Mouse (Mus musculus): ENCODE data around the gene Arr3.

Arr3 gene

DNA sequence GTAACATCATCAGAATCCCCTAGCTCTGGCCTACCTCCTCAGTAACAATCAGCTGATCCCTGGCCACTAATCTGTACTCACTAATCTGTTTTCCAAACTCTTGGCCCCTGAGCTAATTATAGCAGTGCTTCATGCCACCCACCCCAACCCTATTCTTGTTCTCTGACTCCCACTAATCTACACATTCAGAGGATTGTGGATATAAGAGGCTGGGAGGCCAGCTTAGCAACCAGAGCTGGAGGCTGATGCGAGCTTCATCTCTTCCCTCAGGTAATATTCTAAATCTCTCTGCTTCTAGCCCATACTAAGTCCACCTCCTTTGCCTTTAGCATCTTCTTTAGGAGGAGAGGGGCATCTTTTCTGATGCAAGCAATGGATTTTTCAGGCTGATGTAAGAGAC lies at the start of gene Arr3:
TSS of gene Arr3 (plus strand) at position 184 of the 400 bp plus-strand sequence.
- DNase-seq: no peak

DNA sequence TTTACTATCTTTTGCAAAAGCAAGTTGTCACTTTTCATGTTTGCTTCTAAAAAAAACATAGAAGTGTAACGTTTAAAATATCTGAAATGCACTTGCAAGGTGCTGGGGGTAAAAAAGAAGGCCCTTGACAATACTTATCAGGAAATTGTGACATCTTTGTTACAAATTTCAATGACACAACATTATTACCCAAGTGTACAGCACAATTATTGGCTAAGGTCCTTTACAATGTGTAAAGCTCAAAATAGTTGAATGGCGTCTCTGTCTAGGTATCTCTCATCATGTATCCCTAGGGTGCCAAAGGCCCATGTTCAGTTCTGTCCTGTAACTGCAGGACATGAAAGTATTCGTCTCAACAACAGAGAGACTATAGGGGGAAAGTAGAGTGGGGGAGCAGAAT lies 49.3 kb upstream of the Arr3 start:
- no peak for DNase-seq

DNA sequence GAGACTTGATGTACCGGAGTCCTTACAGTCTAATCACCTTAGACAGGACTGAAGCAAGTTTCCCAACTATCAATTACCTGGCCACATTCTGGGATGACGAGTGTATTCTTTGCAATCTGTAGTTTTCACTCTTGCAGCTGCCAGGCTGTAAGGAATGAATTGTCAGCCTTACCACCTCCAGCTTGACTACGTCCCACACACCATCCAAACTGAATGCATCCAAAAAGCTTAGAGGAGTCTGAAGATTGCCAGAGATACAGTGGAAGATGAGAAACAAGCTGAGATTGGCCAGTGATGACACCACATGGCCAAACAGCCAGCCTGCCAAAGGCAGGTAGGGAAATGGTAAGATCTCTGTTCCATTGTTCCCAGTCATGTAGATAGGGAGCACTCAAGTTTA lies 39.6 kb upstream of the Arr3 start:
- DNase-seq: no peak

DNA sequence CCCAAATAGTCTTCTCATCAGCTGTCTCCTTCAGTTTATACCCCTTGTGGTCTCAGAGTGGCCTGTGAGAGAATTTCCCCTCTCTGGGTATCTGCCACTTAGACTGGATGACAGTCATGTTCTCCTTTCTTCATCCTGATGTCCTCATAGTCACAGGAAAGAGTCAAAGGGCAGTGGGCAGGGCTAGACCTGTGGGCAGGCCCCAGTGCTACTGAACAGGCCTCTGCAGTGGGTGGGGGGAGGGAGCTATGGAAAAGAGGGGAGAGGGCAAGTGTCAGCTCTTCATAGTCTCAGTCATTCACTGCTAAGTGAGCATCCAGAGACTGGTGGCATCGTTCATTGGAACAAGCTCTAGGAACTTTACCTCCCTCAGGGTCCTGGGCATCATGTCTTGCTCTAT lies 33.3 kb upstream of the Arr3 start, which contains the start of gene Awat1:
TSS of gene Awat1 (plus strand) at position 301 of the 400 bp plus-strand sequence.
- DNase-seq: no peak

- DNase-seq: no peak
These were observed 10.5 kb upstream of the Arr3 start, which contains the start of gene P2ry4 for GRCm38 (mm10) chrX:100594791-100595190. TSS of gene P2ry4 (minus strand) at chrX:100594869.

DNA sequence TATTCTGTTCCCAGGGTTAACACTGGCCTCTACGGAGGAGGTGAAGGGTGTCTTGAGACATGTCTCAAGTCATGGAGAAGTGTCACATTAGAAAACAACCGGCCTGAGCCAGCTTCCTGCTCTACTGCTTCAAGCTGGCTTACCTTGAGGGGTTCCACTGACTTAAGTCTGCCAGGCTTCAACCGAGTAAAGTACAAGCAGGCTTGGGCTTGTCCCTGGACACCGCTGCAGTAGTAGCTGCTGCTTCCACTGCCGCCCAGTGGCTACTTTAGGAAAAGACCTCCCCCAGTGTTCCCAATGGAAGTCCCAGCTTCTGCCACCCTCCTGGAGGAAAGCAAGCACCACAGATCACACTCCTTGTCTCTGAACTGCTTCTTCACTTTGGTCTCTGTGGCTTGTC lies 7.9 kb upstream of the Arr3 start:
- DNase-seq: peak; percentile 49

GRCm38 (mm10) chrX:100599755-100600154 lies 5.5 kb upstream of the Arr3 start:
- DNase-seq: no peak

DNA sequence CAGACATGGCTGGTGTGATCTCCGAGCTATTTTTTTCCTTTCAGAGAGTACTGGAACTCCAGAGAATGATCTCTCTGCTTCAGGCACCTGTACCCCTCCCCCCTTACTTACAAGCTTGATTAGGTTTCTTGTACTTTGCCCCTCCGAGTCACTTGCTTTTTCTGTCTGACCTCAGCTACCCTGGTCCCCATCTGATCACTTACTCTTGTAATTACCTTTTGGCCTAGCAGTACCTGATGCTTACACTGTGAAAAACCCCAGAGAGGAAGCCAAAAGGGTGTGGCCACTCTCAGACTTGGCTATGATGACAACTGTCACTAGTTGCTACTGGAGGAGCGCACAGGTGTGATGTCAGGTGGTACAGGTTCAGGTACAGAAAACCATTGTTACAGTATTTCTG lies 13.2 kb downstream of the Arr3 start:
- DNase-seq: no peak

- DNase-seq: no peak
These were observed 16.1 kb downstream of the Arr3 start for GRCm38 (mm10) chrX:100621366-100621765.

DNA sequence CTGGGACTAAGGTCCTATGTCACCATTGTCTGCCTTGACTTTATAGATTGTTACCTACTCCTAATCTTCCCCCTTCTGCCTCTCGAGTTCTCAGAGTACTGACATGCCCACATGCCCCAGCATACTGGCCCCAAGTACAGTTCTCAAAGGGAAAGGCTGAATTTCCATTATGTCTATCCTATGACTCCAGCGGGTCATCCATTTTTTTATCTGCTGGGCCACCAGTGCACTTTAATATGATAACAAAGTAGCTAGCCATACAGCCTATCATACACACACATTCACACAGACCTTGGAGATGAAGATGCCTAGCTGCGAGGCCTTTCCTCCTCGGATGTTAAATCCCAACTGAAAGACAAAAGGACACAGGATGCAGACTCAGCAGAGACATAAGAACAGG lies 18.9 kb downstream of the Arr3 start:
- DNase-seq: no peak

DNA sequence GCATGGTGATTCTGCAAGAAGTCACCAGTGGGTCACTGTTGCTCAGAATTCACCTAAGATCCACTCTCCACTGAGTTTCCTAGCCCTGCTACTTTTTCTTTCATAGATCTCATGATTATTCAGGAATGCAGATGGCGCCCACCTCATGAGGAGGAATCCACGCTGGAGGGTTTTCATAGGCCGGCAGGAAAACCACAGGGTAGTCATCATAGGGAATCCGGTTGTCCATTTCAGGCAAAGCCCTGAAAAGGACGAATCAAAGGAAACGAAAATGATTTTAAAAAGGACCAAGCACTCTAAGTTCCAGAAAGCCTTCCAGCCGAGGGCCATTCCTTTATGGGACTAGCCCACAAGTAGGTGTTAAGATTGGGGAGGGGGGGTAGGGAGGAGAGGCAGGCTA lies 19.8 kb downstream of the Arr3 start:
- DNase-seq: no peak

DNA sequence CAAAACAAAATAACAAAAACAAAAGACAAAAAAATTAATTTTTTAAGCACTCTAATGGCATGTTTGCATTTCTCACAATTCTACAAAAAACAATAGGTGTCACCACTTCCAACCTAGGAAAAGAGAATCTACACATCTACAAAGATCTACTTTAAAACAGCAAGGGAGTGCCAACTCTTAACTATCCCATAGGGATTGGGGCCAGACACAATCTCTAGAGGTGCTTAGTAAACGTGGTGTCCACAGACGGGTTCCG lies 20.2 kb downstream of the Arr3 start, which contains the start of gene Kif4:
TSS of gene Kif4 (plus strand) at position 192 of the 256 bp plus-strand sequence.
- DNase-seq: no peak

GRCm38 (mm10) chrX:100625802-100626793 lies 20.8 kb downstream of the Arr3 start, which contains the start of gene Pdzd11:
TSS of gene Pdzd11 (minus strand) at chrX:100626568.
- DNase-seq: peak; percentile 88

DNA sequence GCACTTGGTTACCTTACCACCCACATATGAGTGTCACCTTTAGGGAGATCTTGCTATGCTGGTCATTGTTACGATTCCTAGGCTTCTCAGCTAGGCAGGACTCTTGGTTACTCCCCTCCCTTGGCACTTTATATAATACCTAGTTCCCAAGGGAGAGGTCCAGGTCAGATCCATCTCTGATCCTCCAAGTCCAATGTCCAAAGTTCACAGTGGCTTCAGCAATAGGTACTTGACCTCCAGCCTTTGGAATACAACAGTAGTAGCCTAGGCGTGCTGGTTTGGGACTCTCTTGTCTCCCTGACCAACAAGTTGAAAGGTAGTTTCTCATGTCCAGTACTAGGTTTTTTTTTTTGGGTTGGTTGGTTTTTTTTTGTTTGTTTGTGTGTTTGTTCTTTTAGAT lies 23.8 kb downstream of the Arr3 start:
- no peak for DNase-seq

- no peak for DNase-seq
These were observed 33.2 kb downstream of the Arr3 start for GRCm38 (mm10) chrX:100638477-100638876.

DNA sequence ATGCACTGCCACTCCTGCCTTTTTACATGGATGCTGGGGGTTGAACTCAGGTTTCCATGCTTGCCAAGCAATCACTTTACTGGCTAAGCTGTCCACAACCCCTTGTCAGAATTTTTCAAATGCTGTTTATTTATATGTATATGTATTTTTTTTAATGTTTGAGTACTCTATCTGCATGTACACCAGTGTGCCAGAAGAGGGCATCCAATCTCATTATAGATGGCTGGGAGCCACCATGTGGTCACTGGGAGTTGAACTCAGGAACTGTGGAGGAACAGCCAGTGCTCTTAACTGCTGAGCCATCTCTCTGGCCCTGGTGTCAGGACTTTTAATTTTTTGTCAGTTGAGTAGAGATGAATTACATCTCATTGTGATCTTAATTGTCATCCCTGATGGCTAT lies 47.6 kb downstream of the Arr3 start:
- DNase-seq: no peak

GRCm38 (mm10) chrX:100664825-100665224 lies 59.5 kb downstream of the Arr3 start:
- no peak for DNase-seq
